Mouse (Mus musculus) forebrain, embryonic 11.5 days (tissue): Measurements from ENCODE around the gene Ofcc1. TPM values are rescaled to one million over a fixed set of nuclear protein-coding genes. Genes with fewer than 3 reads are reported as not detected.

Experiments
- ATAC-seq: fragments of 200-750 bp; cut with Nextera tagmentation; replicated peaks from 2 replicates; pipeline ENCODE4 v1.8.0; 2017; ENCODE audit warnings: moderate TSS enrichment; ENCODE audit not compliant: low FRiP score
- DNase-seq: peaks from one replicate; pipeline ENCODE4 v3.0.0-alpha.2; 2017; ENCODE audit warnings: low spot score
- H3K27ac ChIP-seq: fragments of 300-500 bp; sonication (generic); 2 replicates; pipeline ENCODE4 v1.5.1; 2014; ENCODE audit warnings: low read depth, low read length
- H3K27me3 ChIP-seq: fragments of 300-500 bp; sonication (generic); 2 replicates; pipeline ENCODE4 v1.6.1; 2014; ENCODE audit warnings: mild to moderate bottlenecking, low read length, mixed read lengths; ENCODE audit not compliant: control insufficient read depth, insufficient read depth
- H3K36me3 ChIP-seq: fragments of 300-500 bp; sonication (generic); 2 replicates; pipeline ENCODE4 v1.6.1; 2014; ENCODE audit warnings: mild to moderate bottlenecking, low read length, moderate library complexity, mixed read lengths; ENCODE audit not compliant: control insufficient read depth, insufficient read depth
- H3K4me1 ChIP-seq: fragments of 300-500 bp; sonication (generic); replicated peaks from 2 replicates; pipeline ENCODE4 v1.6.1; 2014; ENCODE audit warnings: low read length, mixed read lengths; ENCODE audit not compliant: control insufficient read depth, insufficient read depth
- H3K4me2 ChIP-seq: fragments of 300-500 bp; sonication (generic); 2 replicates; pipeline ENCODE4 v1.6.1; 2014; ENCODE audit warnings: low read depth, mild to moderate bottlenecking, low read length, moderate library complexity, mixed read lengths; ENCODE audit not compliant: severe bottlenecking
- H3K4me3 ChIP-seq: fragments of 300-500 bp; sonication (generic); 2 replicates; pipeline ENCODE4 v1.5.1; 2014; ENCODE audit warnings: low read depth, low read length
- H3K9ac ChIP-seq: fragments of 300-500 bp; sonication (generic); 2 replicates; pipeline ENCODE4 v1.6.1; 2014; ENCODE audit warnings: low read length
- H3K9me3 ChIP-seq: fragments of 300-500 bp; sonication (generic); 2 replicates; pipeline ENCODE4 v1.6.1; 2016; ENCODE audit warnings: low read length, mixed read lengths; ENCODE audit not compliant: control insufficient read depth
- WGBS: fragments of 180-500 bp; shearing (Covaris S2); extraction: QIAGEN DNeasy Blood & Tissue Kit; methylation state at CpG from one replicate; pipeline ENCODE4 v1.1.7; 2014; 5-methylcytosine and 5-hydroxymethylcytosine counted together
- polyA plus RNA-seq: library from polyadenylated mRNA; unstranded; fragments of >200 nt; fragmentation: Nextera tagmentation; extraction: Ambion mirVana; gene quantifications from 2 replicates; pipeline ENCODE4 v1.2.1, GENCODE M21; 2014

The Ofcc1 gene
- polyA plus RNA-seq, 1 experiment from 2014 or later: not detected

GRCm38 (mm10) chr13:40074850-40075416, 286.3 kb downstream of the Ofcc1 start:
- Histone ChIP-seq H3K4me1 (no peaks in the 10 kb centered on the region), H3K27ac (no peak overlapping the region), H3K27me3 (no peaks in the 10 kb centered on the region), H3K4me3 (no peak overlapping the region), H3K9ac (no peak overlapping the region), H3K36me3 (no peaks in the 10 kb centered on the region), H3K9me3 (no peaks in the 10 kb centered on the region), H3K4me2 (no peak overlapping the region)
- WGBS: 52% methylated on average over 3 of the region's 3 CpGs
- ATAC-seq (no peak), DNase-seq (no peak)

- Histone ChIP-seq H3K4me1 (no peaks in the 10 kb centered on the region), H3K27me3 (no peaks in the 10 kb centered on the region), H3K4me2 (no peak overlapping the region), H3K9me3 (no peaks in the 10 kb centered on the region), H3K4me3 (no peak overlapping the region), H3K9ac (no peak overlapping the region), H3K36me3 (no peaks in the 10 kb centered on the region), H3K27ac (no peak overlapping the region)
- DNase-seq (no peak), ATAC-seq (no peak)
- WGBS: 96% methylated on average over 1 of the region's 1 CpGs
Measured at GRCm38 (mm10) chr13:40070004-40070403, 291.2 kb downstream of the Ofcc1 start.

GRCm38 (mm10) chr13:40061281-40061680, 300.0 kb downstream of the Ofcc1 start:
- no peak overlapping the region for H3K4me2 ChIP-seq
- no peaks in the 10 kb centered on the region for H3K27me3 ChIP-seq
- no peaks in the 10 kb centered on the region for H3K9me3 ChIP-seq
- 89% methylated on average over 5 of the region's 5 CpGs for WGBS
- H3K4me1 ChIP-seq: no peaks in the 10 kb centered on the region
- no peak overlapping the region for H3K27ac ChIP-seq
- H3K4me3 ChIP-seq: no peak overlapping the region
- ATAC-seq: no peak
- no peaks in the 10 kb centered on the region for H3K36me3 ChIP-seq
- DNase-seq: no peak
- H3K9ac ChIP-seq: no peak overlapping the region

GRCm38 (mm10) chr13:40037881-40038280, 323.4 kb downstream of the Ofcc1 start:
- no peak overlapping the region for H3K4me2 ChIP-seq
- H3K27me3 ChIP-seq: no peaks in the 10 kb centered on the region
- no peak overlapping the region for H3K4me3 ChIP-seq
- H3K9me3 ChIP-seq: no peaks in the 10 kb centered on the region
- WGBS: 91% methylated on average over 2 of the region's 2 CpGs
- DNase-seq: no peak
- H3K27ac ChIP-seq: no peak overlapping the region
- no peak for ATAC-seq
- H3K9ac ChIP-seq: no peak overlapping the region
- H3K4me1 ChIP-seq: no peaks in the 10 kb centered on the region
- H3K36me3 ChIP-seq: no peaks in the 10 kb centered on the region

GRCm38 (mm10) chr13:40036981-40037765, 324.1 kb downstream of the Ofcc1 start:
- ATAC-seq: no peak
- no peak for DNase-seq
- WGBS: 89% methylated on average over 17 of the region's 17 CpGs
- H3K4me3 ChIP-seq: no peak overlapping the region
- H3K27ac ChIP-seq: no peak overlapping the region
- no peak overlapping the region for H3K9ac ChIP-seq
- H3K4me2 ChIP-seq: no peak overlapping the region
- no peaks in the 10 kb centered on the region for H3K9me3 ChIP-seq
- H3K4me1 ChIP-seq: no peaks in the 10 kb centered on the region
- H3K27me3 ChIP-seq: no peaks in the 10 kb centered on the region
- H3K36me3 ChIP-seq: no peaks in the 10 kb centered on the region

GRCm38 (mm10) chr13:40029426-40029825, 331.8 kb downstream of the Ofcc1 start:
- no peak overlapping the region for H3K4me2 ChIP-seq
- no peak for ATAC-seq
- no peaks in the 10 kb centered on the region for H3K27me3 ChIP-seq
- H3K9me3 ChIP-seq: no peaks in the 10 kb centered on the region
- no peak overlapping the region for H3K9ac ChIP-seq
- no peaks in the 10 kb centered on the region for H3K36me3 ChIP-seq
- no peak overlapping the region for H3K27ac ChIP-seq
- 91% methylated on average over 1 of the region's 1 CpGs for WGBS
- H3K4me3 ChIP-seq: no peak overlapping the region
- DNase-seq: no peak
- no peaks in the 10 kb centered on the region for H3K4me1 ChIP-seq

GRCm38 (mm10) chr13:40028827-40029226, 332.4 kb downstream of the Ofcc1 start:
- Histone ChIP-seq H3K27me3 (no peaks in the 10 kb centered on the region), H3K4me1 (no peaks in the 10 kb centered on the region), H3K9ac (no peak overlapping the region), H3K4me2 (no peak overlapping the region), H3K4me3 (no peak overlapping the region), H3K27ac (no peak overlapping the region), H3K9me3 (no peaks in the 10 kb centered on the region), H3K36me3 (no peaks in the 10 kb centered on the region)
- ATAC-seq: no peak
- 90% methylated on average over 4 of the region's 4 CpGs for WGBS
- no peak for DNase-seq

- no peaks in the 10 kb centered on the region for H3K9me3 ChIP-seq
- no peak overlapping the region for H3K27ac ChIP-seq
- no peak overlapping the region for H3K9ac ChIP-seq
- no peaks in the 10 kb centered on the region for H3K4me1 ChIP-seq
- H3K36me3 ChIP-seq: no peaks in the 10 kb centered on the region
- no peak overlapping the region for H3K4me2 ChIP-seq
- no peak overlapping the region for H3K4me3 ChIP-seq
- H3K27me3 ChIP-seq: no peaks in the 10 kb centered on the region
- WGBS: 93% methylated on average over 4 of the region's 4 CpGs
- ATAC-seq: no peak
- DNase-seq: no peak
Measured at GRCm38 (mm10) chr13:40025816-40026215, 335.4 kb downstream of the Ofcc1 start.
